Mouse (Mus musculus): Measurements from ENCODE around the gene Cct3. TPM values are rescaled to one million over a fixed set of nuclear protein-coding genes. Genes with fewer than 3 reads are reported as not detected.
"Not testable (repeated sequence)": the region's sequence is repeated elsewhere in the genome, so short reads cannot be mapped to it uniquely, and the experiment has no call there.

The Cct3 gene
- total and polyA plus RNA-seq, 3 experiments = 124 to 172 (median 169) TPM

- no peak for TF ChIP-seq POLR2A (IDR thresholded peaks at IDR 0.05; ENCODE audit: insufficient read depth, low read depth, low read length)
- TF ChIP-seq EP300 (IDR thresholded peaks at IDR 0.05; ENCODE audit: insufficient read depth, low read depth, low read length) = no peak
- no peak for TF ChIP-seq CTCF (IDR thresholded peaks at IDR 0.05)
- H3K27me3 ChIP-seq (ENCODE audit: control insufficient read depth, insufficient read depth, low read length) = no peaks in the 10 kb centered on the region
- H3K36me3 ChIP-seq (ENCODE audit: control insufficient read depth, insufficient read depth, low read length) = no peaks in the 10 kb centered on the region
- no peaks in the 10 kb centered on the region for H3K79me2 ChIP-seq (replicated peaks; ENCODE audit: control insufficient read depth, insufficient read depth, low read length)
- no peak overlapping the region for H3K9ac ChIP-seq (ENCODE audit: low read depth, low read length)
- intact Hi-C loops (cut with DNase I) = no loop called here
- WGBS = 90% methylated on average over 2 of the region's 2 CpGs
- peaks cover 2% of the 10 kb centered on the region; the same call in 1 of the 2 replicates for H3K4me1 ChIP-seq (ENCODE audit: control insufficient read depth, insufficient read depth, low read length)
- H3K4me3 ChIP-seq = no peak overlapping the region
- no peak for DNase-seq
- H3K27ac ChIP-seq = no peak overlapping the region
Measured at GRCm38 (mm10) chr3:88361612-88362313, 64.8 kb downstream of the Cct3 start.

- intact Hi-C loops (cut with DNase I) = no loop called here
- peaks cover 2% of the 10 kb centered on the region; the same call in 1 of the 2 replicates for H3K4me1 ChIP-seq (ENCODE audit: control insufficient read depth, insufficient read depth, low read length)
- no peaks in the 10 kb centered on the region for H3K79me2 ChIP-seq (replicated peaks; ENCODE audit: control insufficient read depth, insufficient read depth, low read length)
- no peak overlapping the region for H3K4me3 ChIP-seq
- no peaks in the 10 kb centered on the region for H3K36me3 ChIP-seq (ENCODE audit: control insufficient read depth, insufficient read depth, low read length)
- DNase-seq = no peak
- 37% methylated on average over 4 of the region's 4 CpGs for WGBS
- TF ChIP-seq POLR2A (IDR thresholded peaks at IDR 0.05; ENCODE audit: insufficient read depth, low read depth, low read length) (no peak), EP300 (IDR thresholded peaks at IDR 0.05; ENCODE audit: insufficient read depth, low read depth, low read length) (no peak), CTCF (IDR thresholded peaks at IDR 0.05) (no peak)
- no peak overlapping the region for H3K9ac ChIP-seq (ENCODE audit: low read depth, low read length)
- no peak overlapping the region for H3K27ac ChIP-seq
- no peaks in the 10 kb centered on the region for H3K27me3 ChIP-seq (ENCODE audit: control insufficient read depth, insufficient read depth, low read length)
Measured at GRCm38 (mm10) chr3:88363700-88364099, 66.8 kb downstream of the Cct3 start.

DNA sequence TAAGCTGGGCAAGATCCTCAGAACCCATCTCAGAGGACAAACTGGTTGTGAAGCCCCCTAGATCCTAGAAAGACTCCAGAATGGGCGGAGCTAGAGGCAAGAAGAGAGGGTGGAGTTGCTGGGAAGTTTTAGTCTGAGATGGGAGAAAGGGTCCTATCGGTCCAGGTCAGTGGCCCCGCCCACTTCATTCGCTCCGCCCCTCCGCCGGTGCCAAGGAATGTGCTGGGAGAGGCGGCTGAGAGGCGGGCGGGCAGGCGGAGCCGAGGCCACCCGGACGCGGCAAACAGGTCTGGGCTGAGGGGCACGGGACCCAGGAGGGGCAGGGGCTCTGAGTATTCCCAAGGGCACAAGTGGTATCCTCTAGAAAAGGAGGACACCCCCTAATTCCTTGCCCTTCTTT, 67.4 kb downstream of the Cct3 start, which contains the start of gene Paqr6:
Gene Paqr6, plus strand, starts transcription at position 248 of the 400 bp plus-strand sequence.
- peaks cover 2% of the 10 kb centered on the region; the same call in 1 of the 2 replicates for H3K4me1 ChIP-seq (ENCODE audit: control insufficient read depth, insufficient read depth, low read length)
- no peaks in the 10 kb centered on the region for H3K36me3 ChIP-seq (ENCODE audit: control insufficient read depth, insufficient read depth, low read length)
- WGBS = 8% methylated on average over 16 of the region's 16 CpGs
- no peak within 1 kb of the TSS for H3K9ac ChIP-seq (ENCODE audit: low read depth, low read length)
- TF ChIP-seq EP300 (IDR thresholded peaks at IDR 0.05; ENCODE audit: insufficient read depth, low read depth, low read length) (no peak), CTCF (IDR thresholded peaks at IDR 0.05) (no peak), POLR2A (IDR thresholded peaks at IDR 0.05; ENCODE audit: insufficient read depth, low read depth, low read length) (no peak)
- H3K27me3 ChIP-seq (ENCODE audit: control insufficient read depth, insufficient read depth, low read length) = no peaks in the 10 kb centered on the region
- no peaks in the 10 kb centered on the region for H3K79me2 ChIP-seq (replicated peaks; ENCODE audit: control insufficient read depth, insufficient read depth, low read length)
- H3K4me3 ChIP-seq = no peak within 1 kb of the TSS; the same call in 1 of the 2 replicates
- intact Hi-C loops (cut with DNase I) = no loop called here
- DNase-seq = peak; percentile 67 to 75
- no peak within 1 kb of the TSS for H3K27ac ChIP-seq

DNA sequence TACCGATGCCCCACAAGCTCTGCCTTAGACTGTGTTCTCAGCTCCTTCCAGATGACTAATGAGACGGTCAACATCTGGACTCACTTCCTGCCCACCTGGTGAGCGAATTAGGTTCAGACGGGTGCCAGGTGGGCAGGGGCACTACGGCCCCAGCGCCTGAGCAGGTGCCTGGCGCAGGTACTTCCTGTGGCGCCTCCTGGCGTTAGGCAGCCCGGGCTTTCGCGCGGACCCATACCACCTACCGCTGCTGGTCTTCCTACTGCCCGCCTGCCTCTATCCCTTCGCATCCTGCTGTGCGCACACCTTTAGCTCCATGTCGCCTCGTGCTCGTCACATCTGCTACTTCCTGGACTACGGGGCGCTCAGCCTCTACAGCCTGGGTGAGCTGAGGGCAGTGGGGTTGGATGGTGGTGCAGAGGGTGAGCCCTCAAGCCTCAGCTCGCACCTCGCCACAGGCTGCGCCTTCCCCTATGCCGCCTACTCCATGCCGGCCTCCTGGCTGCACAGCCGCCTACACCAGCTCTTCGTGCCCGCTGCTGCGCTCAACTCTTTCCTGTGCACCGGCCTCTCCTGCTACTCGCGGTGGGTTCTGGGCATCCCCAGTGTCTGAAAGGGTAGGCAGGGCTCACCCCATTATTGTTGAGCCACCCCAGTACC, 68.9 kb downstream of the Cct3 start:
- TF ChIP-seq POLR2A (IDR thresholded peaks at IDR 0.05; ENCODE audit: insufficient read depth, low read depth, low read length) (no peak), EP300 (IDR thresholded peaks at IDR 0.05; ENCODE audit: insufficient read depth, low read depth, low read length) (no peak), CTCF (IDR thresholded peaks at IDR 0.05) (no peak)
- H3K27ac ChIP-seq = no peak overlapping the region
- H3K79me2 ChIP-seq (replicated peaks; ENCODE audit: control insufficient read depth, insufficient read depth, low read length) = no peaks in the 10 kb centered on the region
- no peak for DNase-seq
- WGBS = 46% methylated on average over 34 of the region's 34 CpGs
- no peak overlapping the region for H3K9ac ChIP-seq (ENCODE audit: low read depth, low read length)
- intact Hi-C loops (cut with DNase I) = no loop called here
- H3K4me1 ChIP-seq (ENCODE audit: control insufficient read depth, insufficient read depth, low read length) = peaks cover 2% of the 10 kb centered on the region; the same call in 1 of the 2 replicates
- H3K36me3 ChIP-seq (ENCODE audit: control insufficient read depth, insufficient read depth, low read length) = no peaks in the 10 kb centered on the region
- no peak overlapping the region for H3K4me3 ChIP-seq
- H3K27me3 ChIP-seq (ENCODE audit: control insufficient read depth, insufficient read depth, low read length) = no peaks in the 10 kb centered on the region

GRCm38 (mm10) chr3:88366830-88367428, 70.0 kb downstream of the Cct3 start:
- H3K4me1 ChIP-seq (ENCODE audit: control insufficient read depth, insufficient read depth, low read length); H3K79me2 ChIP-seq (replicated peaks; ENCODE audit: control insufficient read depth, insufficient read depth, low read length); H3K4me3 ChIP-seq; intact Hi-C loops (cut with DNase I); H3K27ac ChIP-seq; H3K27me3 ChIP-seq (ENCODE audit: control insufficient read depth, insufficient read depth, low read length); H3K36me3 ChIP-seq (ENCODE audit: control insufficient read depth, insufficient read depth, low read length); H3K9ac ChIP-seq (ENCODE audit: low read depth, low read length): not testable (repeated sequence)
- WGBS = 10% methylated on average over 21 of the region's 22 CpGs
- DNase-seq = peak in 1 of 2 experiments; percentile 32

- H3K79me2 ChIP-seq (replicated peaks; ENCODE audit: control insufficient read depth, insufficient read depth, low read length); H3K36me3 ChIP-seq (ENCODE audit: control insufficient read depth, insufficient read depth, low read length); H3K4me1 ChIP-seq (ENCODE audit: control insufficient read depth, insufficient read depth, low read length); DNase-seq; H3K4me3 ChIP-seq; intact Hi-C loops (cut with DNase I); H3K27ac ChIP-seq; H3K27me3 ChIP-seq (ENCODE audit: control insufficient read depth, insufficient read depth, low read length); H3K9ac ChIP-seq (ENCODE audit: low read depth, low read length): not testable (repeated sequence)
- 55% methylated on average over 3 of the region's 7 CpGs for WGBS
Measured at GRCm38 (mm10) chr3:88367517-88367916, 70.6 kb downstream of the Cct3 start.

DNA sequence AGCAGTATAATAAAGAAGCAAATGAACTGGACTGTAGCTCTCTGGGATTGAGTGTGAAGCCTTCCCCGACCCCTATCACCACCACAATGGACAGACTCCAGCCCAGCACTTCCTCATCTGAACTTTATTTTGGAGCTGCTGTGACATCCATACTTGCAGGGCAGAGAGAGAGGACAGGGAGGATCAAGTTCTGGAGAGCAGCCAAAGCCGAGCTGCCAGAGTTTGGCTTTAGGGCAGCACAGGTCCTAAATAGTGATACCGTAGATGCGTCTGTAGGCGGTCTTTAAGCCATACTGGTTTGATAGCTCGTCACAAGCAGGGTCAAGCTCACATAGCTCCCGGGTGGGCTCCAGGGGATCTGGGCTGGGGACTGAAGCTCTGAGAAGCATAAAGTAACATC, 71.6 kb downstream of the Cct3 start:
- H3K4me3 ChIP-seq; H3K27me3 ChIP-seq (ENCODE audit: control insufficient read depth, insufficient read depth, low read length); intact Hi-C loops (cut with DNase I); H3K9ac ChIP-seq (ENCODE audit: low read depth, low read length); H3K36me3 ChIP-seq (ENCODE audit: control insufficient read depth, insufficient read depth, low read length); H3K4me1 ChIP-seq (ENCODE audit: control insufficient read depth, insufficient read depth, low read length); DNase-seq; H3K27ac ChIP-seq; H3K79me2 ChIP-seq (replicated peaks; ENCODE audit: control insufficient read depth, insufficient read depth, low read length): not testable (repeated sequence)
- 44% methylated on average over 7 of the region's 7 CpGs for WGBS
